Mouse (Mus musculus) 3T3-L1 (cell line): ENCODE measurements at regions not wholly inside any gene's neighbourhood (a gene's known extent, or its start where the extent isn't known, plus 50 kb on each side); places are given as distances from the start of the nearest gene placed in this dataset.
A peak's percentile ranks its signal among the peaks of the same experiment; 100 is the strongest.

Experiments used
- DNase-seq: peaks from one replicate; pipeline ENCODE4 v3.0.0-alpha.2; 2015; ENCODE audit warnings: low read depth, low spot score

DNA sequence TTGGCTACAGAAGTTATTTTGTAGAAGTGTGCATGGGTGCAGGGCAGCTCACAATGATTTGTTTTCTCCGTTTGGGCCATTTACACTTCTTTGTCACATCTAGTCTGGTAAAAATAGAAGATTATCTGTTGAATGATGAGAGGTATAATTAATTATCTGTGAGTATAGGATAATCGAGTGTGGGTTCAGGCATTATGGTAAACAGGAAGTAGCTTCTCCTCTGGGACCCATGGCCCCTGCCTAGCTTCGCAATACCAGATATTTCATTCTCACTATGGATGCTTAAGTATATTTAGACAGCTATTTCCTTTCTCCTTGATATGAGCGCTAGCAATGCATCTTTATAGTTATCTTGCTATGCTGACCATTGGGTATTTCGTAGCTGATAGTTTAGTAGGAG lies 1373.7 kb upstream of the Pcdh20 start:
- no peak for DNase-seq

DNA sequence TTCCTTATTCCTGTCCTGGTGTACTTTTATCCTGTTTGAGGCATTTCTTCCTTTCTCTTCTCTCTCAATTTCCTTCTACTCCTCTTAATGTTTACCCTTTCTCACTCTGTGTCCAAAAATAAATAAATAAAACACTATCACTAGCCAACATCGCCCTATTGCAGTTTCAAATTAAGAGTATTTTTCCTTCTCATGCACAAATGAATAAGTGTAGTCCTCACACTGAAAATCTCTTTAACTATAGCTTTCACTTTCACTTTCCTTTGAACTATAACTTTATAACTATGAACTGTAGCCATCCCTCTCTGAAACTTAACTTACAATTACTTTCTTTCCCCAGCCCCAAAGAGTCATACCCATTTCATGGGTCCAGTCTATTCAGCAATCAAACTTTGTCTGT lies 1355.5 kb upstream of the Pcdh20 start:
- DNase-seq: peak; percentile 54

DNA sequence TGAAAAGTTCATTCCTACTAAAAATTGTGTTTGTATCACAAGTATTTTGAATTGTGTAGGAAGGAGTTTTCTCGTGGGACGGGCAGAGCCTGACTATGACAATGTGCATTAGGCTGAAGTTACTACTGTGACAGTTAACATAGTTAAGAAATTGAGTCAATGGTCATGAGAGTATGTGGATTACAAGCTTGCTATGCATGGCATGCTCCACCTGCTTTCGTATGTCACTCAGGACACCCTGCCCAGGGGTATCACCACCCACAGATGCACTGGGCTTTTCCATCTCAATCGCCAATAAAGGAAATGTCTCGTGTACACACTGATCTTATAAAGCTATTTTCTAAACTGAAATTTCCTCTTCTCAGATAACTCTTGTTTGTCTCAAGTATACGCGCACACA lies 1354.8 kb upstream of the Pcdh20 start:
- DNase-seq: peak; percentile 14

DNA sequence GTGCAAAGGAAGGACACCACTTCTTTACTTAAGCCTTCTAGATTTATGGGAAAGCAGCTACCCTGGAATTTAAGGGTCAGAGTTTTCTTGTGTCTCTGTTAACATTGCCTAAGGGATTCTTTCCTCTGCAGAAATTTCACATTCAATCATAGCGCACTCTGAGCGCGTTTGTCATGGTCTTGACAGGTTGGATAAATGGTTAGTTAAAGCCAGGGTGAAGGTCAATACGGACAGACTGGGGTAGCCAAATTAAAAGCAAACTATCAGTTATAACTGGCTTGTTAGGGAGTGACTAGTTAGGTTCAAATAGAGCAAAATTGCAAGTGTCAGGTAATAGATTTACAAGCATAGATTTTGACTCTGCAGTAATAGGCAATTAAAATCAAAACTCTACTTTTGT lies 1352.2 kb upstream of the Pcdh20 start:
- DNase-seq: peak; percentile 36

DNA sequence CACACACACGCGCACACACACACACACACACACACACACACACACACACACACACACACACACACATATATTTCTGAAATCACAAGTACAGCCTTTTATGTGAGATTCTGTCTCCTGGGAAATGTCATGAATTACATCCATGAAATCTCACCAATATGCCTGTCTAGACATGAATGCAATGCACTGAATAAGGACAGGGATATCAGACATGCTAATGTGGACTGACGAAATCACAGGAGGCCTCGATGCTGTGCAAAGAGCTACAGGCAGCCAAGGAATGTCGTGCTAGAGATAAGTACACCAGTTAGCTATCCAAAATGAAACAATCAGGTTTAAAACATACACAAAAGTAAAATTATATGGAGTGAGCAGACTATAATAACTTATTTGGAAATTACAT lies 1351.0 kb upstream of the Pcdh20 start:
- DNase-seq: no peak

DNA sequence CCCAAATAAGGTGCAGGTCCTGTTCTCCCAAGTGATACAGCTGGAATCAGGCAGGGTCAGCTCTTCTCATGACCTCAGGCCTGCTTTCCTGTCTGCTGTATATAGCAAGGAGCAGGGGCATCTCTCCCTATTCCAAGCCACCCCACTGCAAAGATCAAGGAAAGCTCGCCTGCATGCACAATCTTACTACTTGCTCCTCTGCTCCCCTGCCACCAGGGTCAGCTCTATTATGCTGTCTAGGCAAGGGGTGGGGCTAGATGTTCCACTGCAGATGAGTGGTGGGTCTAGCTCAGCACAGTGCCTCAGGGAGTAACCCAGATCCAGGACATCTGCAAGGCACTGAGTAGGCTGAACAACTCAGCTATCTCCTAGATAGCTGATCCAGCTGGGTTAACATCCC lies 1335.6 kb upstream of the Pcdh20 start:
- DNase-seq: no peak

DNA sequence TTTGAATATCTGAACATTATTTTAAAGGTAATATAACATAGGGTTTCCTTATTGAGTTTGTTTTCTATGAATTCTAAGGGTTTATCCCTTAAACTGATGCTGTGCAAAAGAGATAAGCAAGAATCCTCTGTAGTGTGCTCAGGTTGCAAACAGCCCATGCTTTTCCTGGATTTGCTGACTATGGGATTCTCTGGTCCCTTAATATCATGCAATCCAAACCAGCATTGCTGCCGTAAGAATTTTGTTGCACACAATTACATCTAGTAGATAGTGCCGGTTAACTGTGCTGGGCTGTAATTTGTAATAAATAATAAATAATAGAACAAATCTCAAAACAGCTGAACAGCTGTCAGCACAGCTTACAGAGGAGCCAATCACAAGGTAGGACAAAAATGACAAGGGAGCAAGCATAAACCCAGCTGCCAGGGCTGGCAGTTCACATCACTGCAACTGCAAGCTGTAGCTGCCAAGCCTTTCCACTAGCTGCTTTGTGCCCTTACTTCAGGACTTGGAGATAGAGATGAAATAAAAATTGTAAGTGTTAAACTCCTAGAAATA lies 1333.6 kb upstream of the Pcdh20 start:
- no peak for DNase-seq

DNA sequence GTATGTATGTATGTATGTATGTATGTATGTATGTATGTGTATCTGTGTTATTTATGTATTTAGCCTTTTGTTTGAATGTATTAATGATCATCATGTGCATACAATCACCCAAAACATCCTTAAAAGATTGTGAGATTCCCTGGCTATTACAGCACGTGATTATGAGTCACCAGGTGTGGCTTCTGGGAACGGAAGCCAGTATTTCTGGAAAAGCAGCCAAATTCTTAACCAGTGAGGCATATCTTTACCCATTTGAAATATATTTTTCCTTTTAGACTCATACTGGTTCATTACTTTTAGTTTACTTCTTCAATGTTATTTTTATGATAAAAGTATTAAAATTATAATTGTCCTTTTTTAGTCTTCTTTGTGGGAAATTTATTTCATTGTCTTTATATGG lies 1284.6 kb upstream of the Pcdh20 start:
- DNase-seq: peak; percentile 87

DNA sequence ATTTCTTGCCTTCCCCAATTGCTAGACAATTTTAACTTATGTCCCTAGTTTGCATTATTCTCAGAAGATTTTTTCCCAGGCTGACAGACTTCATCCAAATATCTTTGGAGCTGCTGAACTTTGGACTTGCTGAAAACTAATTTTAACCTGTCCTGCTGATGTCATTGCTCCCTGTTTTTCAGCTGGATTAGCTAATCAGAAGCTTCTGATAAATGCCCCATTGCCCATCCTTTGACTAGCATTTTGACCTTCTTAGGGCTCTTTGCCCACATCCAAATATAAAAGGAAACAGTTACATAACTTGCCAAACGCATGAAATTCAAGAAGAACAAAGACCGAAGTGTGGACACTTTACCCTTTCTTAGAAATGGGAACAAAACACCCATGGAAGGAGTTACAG lies 1242.5 kb upstream of the Pcdh20 start:
- DNase-seq: no peak
